ENCODE assay signal across 8 mouse cellular contexts in the genomic region with DNA sequence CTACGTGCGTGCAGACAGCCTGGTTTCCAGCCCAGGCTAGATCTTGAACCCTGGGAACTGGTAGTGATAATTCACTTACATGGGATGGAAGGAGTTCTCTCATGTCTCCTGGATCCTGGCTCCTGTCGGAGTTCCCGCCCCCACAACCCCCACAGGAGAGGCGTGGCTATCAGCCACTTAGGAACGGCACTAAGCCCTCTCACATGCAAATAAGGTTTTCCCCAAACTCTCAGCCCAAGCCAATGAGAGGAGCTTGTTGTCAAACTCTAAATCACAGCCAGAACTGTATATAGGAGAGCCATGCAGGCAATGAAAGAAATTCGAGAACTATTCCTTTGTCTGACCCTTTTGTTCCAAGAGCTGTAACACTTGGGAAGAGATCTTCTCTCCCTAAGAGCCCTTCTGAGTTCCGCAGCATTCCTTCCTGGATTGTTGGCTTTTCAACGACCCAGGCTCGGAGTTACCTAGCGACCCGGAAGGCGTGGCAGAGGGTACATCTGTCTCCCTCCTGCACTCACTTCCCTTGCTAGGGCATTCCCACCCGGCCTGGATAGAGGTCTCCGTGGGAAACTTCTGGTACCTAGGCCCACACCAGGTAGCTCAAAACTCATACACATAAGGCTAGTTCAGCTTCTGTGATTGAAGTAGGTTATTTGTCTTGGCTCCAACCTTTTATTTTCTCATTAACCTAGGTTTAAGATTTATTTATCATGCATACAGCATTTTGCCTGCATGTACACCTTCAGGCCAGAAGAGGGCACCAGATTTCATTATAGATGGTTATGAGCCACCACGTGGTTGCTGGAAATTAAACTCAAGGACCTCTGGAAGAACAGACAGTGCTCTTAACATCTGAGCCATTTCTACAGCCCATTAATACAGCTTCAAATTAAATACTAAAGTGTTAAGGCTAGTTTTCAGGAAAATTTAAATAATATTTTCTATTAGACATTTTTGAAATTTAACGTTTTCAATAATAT. TPM values are rescaled to one million over a fixed set of nuclear protein-coding genes. Genes with fewer than 3 reads are reported as not detected.
DNase-seq lines count a peak whose midpoint lies in the region; ATAC-seq and TF ChIP-seq lines count a peak whose summit lies in the region.

No protein-coding gene starts in this region.

- no peak overlapping the region for H3K27ac ChIP-seq in hindbrain, embryonic 11.5 days (ENCODE audit: low read depth, low read length)
- no peak overlapping the region for H3K27ac ChIP-seq in lung, embryonic 15.5 days
- H3K27ac ChIP-seq in stomach, postnatal 0 days (replicated peaks) = no peak overlapping the region

- peak overlapping the region; percentile 25 for H3K4me2 ChIP-seq in hindbrain, embryonic 11.5 days (replicated peaks; ENCODE audit: low read depth, low read length)
- peak overlapping the region; percentile 40 for H3K4me2 ChIP-seq in lung, embryonic 15.5 days
- 0 out of 2 replicates have a peak overlapping the region, but pooled peaks have one; percentile 11 for H3K4me2 ChIP-seq in stomach, postnatal 0 days (replicated peaks; ENCODE audit: low read depth)

- H3K9ac ChIP-seq in hindbrain, embryonic 11.5 days (ENCODE audit: low read depth, low read length) = no peak overlapping the region; the same call in 1 of the 2 replicates
- no peak overlapping the region for H3K9ac ChIP-seq in lung, embryonic 15.5 days
- no peak overlapping the region for H3K9ac ChIP-seq in stomach, postnatal 0 days (ENCODE audit: low read length)

- peak overlapping the region; percentile 20 for H3K4me3 ChIP-seq in hindbrain, embryonic 11.5 days (ENCODE audit: low read depth, low read length)
- H3K4me3 ChIP-seq in lung, embryonic 15.5 days = peak overlapping the region; percentile 20
- no peak overlapping the region for H3K4me3 ChIP-seq in stomach, postnatal 0 days (ENCODE audit: low read depth, low read length)

- no peak for TF ChIP-seq EP300 in stomach, postnatal 0 days (optimal IDR thresholded peaks at IDR 0.05)

- peak; percentile 69 for TF ChIP-seq CTCF in stomach, postnatal 0 days (IDR thresholded peaks at IDR 0.05; ENCODE audit: low read depth)

- H3K36me3 ChIP-seq in hindbrain, embryonic 11.5 days (ENCODE audit: control insufficient read depth, insufficient read depth, low read length) = no peaks in the 10 kb centered on the region
- no peaks in the 10 kb centered on the region for H3K36me3 ChIP-seq in lung, embryonic 15.5 days
- no peaks in the 10 kb centered on the region for H3K36me3 ChIP-seq in stomach, postnatal 0 days (ENCODE audit: control insufficient read depth, insufficient read depth, low read length)

- no peaks in the 10 kb centered on the region for H3K9me3 ChIP-seq in hindbrain, embryonic 11.5 days (ENCODE audit: control insufficient read depth, low read length)
- H3K9me3 ChIP-seq in lung, embryonic 15.5 days = no peaks in the 10 kb centered on the region
- H3K9me3 ChIP-seq in stomach, postnatal 0 days (ENCODE audit: control insufficient read depth, low read length) = no peaks in the 10 kb centered on the region

- DNase-seq in adrenal gland, adult 2 months = peak; percentile 2
- DNase-seq in adrenal gland, adult 8-10 months = no peak
- peak; percentile 70 for DNase-seq in WW6 (ENCODE audit: low read depth, low spot score)
- DNase-seq in hindbrain, embryonic 11.5 days (ENCODE audit: low spot score) = peak; percentile 63
- no peak for DNase-seq in stomach, postnatal 0 days (ENCODE audit: low spot score)
- DNase-seq in urinary bladder, adult 2 months (ENCODE audit: low spot score) = no peak
- DNase-seq in cerebellum, postnatal 36 days = no peak

- H3K4me1 ChIP-seq in hindbrain, embryonic 11.5 days (replicated peaks; ENCODE audit: control insufficient read depth, insufficient read depth, low read length) = no peaks in the 10 kb centered on the region
- no peaks in the 10 kb centered on the region for H3K4me1 ChIP-seq in lung, embryonic 15.5 days
- no peaks in the 10 kb centered on the region for H3K4me1 ChIP-seq in stomach, postnatal 0 days (replicated peaks; ENCODE audit: control insufficient read depth, insufficient read depth)

- WGBS in hindbrain, embryonic 11.5 days = 14% methylated on average over 17 of the region's 17 CpGs
- 10% methylated on average over 17 of the region's 17 CpGs for WGBS in lung, embryonic 15.5 days
- WGBS in stomach, postnatal 0 days = 13% methylated on average over 17 of the region's 17 CpGs

- H3K27me3 ChIP-seq in hindbrain, embryonic 11.5 days (ENCODE audit: control insufficient read depth, insufficient read depth, low read length) = no peaks in the 10 kb centered on the region
- no peaks in the 10 kb centered on the region for H3K27me3 ChIP-seq in lung, embryonic 15.5 days
- no peaks in the 10 kb centered on the region for H3K27me3 ChIP-seq in stomach, postnatal 0 days (ENCODE audit: control insufficient read depth, insufficient read depth, low read length)

- ATAC-seq in hindbrain, embryonic 11.5 days (ENCODE audit: low FRiP score) = peak; percentile 87
- peak; percentile 81; the same call in 1 of the 2 replicates for ATAC-seq in lung, embryonic 15.5 days (ENCODE audit: borderline replicate concordance, extremely low read depth, low FRiP score, low TSS enrichment)
- no peak for ATAC-seq in stomach, postnatal 0 days (ENCODE audit: low FRiP score, low TSS enrichment)

RNA-seq across cellular contexts. Expression of a gene that starts 46.3 kb away (rescaled TPM):
- total RNA-seq in adrenal gland, adult 2 months (2021) = 1 to 10 TPM in 1 of 2 experiments, under 1 TPM in 1; 0.89 to 1.5 TPM
- 0.17 and 0.35 TPM in 2 replicates for polyA plus RNA-seq in adrenal gland, adult 2 months (2012; rRNA removed)
- 1 to 10 TPM in 2 of 4 experiments, under 1 TPM in 2; 0.89 to 2.0 (median 1.1) TPM for total RNA-seq in adrenal gland, adult 8-10 months (2022)
- 44.7 and 45.6 TPM in 2 replicates for polyA plus RNA-seq in hindbrain, embryonic 11.5 days (2014; fragmentation: Nextera tagmentation; extraction: Ambion mirVana)
- polyA plus RNA-seq in lung, embryonic 15.5 days (2015; fragmentation: Nextera tagmentation; extraction: Ambion mirVana) = 11.1 TPM in 2 replicates
- 4.0 and 4.4 TPM in 2 replicates for polyA plus RNA-seq in stomach, postnatal 0 days (2015; fragmentation: Nextera tagmentation; extraction: Ambion mirVana)
- 29.4 and 32.1 TPM in 2 replicates for polyA plus RNA-seq in urinary bladder, adult 2 months (2012; rRNA removed)

Comparison
In these comparisons a context has a peak if more than half of its experiments do, and no peak if none do; other contexts are left out.
1. DNase-seq: peak in adrenal gland, adult 2 months (single experiment), WW6 (single experiment) and hindbrain, embryonic 11.5 days (single experiment); none in adrenal gland, adult 8-10 months (single experiment), stomach, postnatal 0 days (single experiment), urinary bladder, adult 2 months (single experiment) and cerebellum, postnatal 36 days (0 of 2).
2. Peak in every context shown above with its lines, with median percentiles within 50 percentile points of each other: H3K4me2 ChIP-seq.